Mouse (Mus musculus): ENCODE measurements around the gene Serpinb1b.

GRCm38 (mm10) chr13:33079391-33079790 is 1.0 kb downstream of the Serpinb1b start:
- no peak for TF ChIP-seq EP300 (IDR thresholded peaks at IDR 0.05; ENCODE audit: insufficient read depth, low read depth, low read length)
- TF ChIP-seq CTCF (IDR thresholded peaks at IDR 0.05; ENCODE audit: low read depth, low read length): peak; percentile 17
